ENCODE assay signal across 8 mouse cellular contexts in genomic region chr2:132144971-132145691, GRCm38 (mm10). TPM values are rescaled to one million over a fixed set of nuclear protein-coding genes. Genes with fewer than 3 reads are reported as not detected.
DNase-seq lines count a peak whose midpoint lies in the region; ATAC-seq and TF ChIP-seq lines count a peak whose summit lies in the region.

Gene Slc23a2 (minus strand): TSS chr2:132145108.

- no peak for TF ChIP-seq RAD21 in CH12.LX (IDR thresholded peaks at IDR 0.05; ENCODE audit: low read depth, low read length)

- H3K27me3 ChIP-seq in CH12.LX (replicated peaks) = peaks cover 5% of the 10 kb centered on the region
- peaks cover 24% of the 10 kb centered on the region for H3K27me3 ChIP-seq in embryonic facial prominence, embryonic 13.5 days
- no peaks in the 10 kb centered on the region for H3K27me3 ChIP-seq in heart, embryonic 12.5 days (replicated peaks)
- peaks cover 49% of the 10 kb centered on the region for H3K27me3 ChIP-seq in liver, embryonic 15.5 days
- no peaks in the 10 kb centered on the region for H3K27me3 ChIP-seq in neural tube, embryonic 13.5 days

- H3K27ac ChIP-seq in CH12.LX (ENCODE audit: insufficient read depth, low read depth) = no peak within 1 kb of the TSS
- no peak within 1 kb of the TSS for H3K27ac ChIP-seq in embryonic facial prominence, embryonic 13.5 days
- H3K27ac ChIP-seq in heart, embryonic 12.5 days (ENCODE audit: poor library complexity, severe bottlenecking) = peak within 1 kb of the TSS; percentile 36; the same call in 1 of the 2 replicates
- no peak within 1 kb of the TSS for H3K27ac ChIP-seq in liver, embryonic 15.5 days (replicated peaks)
- H3K27ac ChIP-seq in neural tube, embryonic 13.5 days (replicated peaks) = peak within 1 kb of the TSS; percentile 77

- H3K4me2 ChIP-seq in CH12.LX (ENCODE audit: insufficient read depth, low read depth, poor library complexity, severe bottlenecking) = peak within 1 kb of the TSS; percentile 71
- peak within 1 kb of the TSS; percentile 92 for H3K4me2 ChIP-seq in embryonic facial prominence, embryonic 13.5 days
- H3K4me2 ChIP-seq in heart, embryonic 12.5 days = peak within 1 kb of the TSS; percentile 97
- peak within 1 kb of the TSS; percentile 89 for H3K4me2 ChIP-seq in liver, embryonic 15.5 days
- peak within 1 kb of the TSS; percentile 86 for H3K4me2 ChIP-seq in neural tube, embryonic 13.5 days

- dilution Hi-C loops in CH12.LX (cut with MboI; ENCODE audit: extremely low pct_ligation_motif_present, extremely low pct_unique_long_range_greater_than_20kb, low sequenced_read_pairs) = no loop called here

- H3K4me3 ChIP-seq in CH12.LX (replicated peaks in 1 of 3; ENCODE audit: low read depth in 2 of 3, low read length in 2 of 3, poor library complexity in 1 of 3) = peak within 1 kb of the TSS; percentile 67 to 93 (median 92)
- peak within 1 kb of the TSS; percentile 94 for H3K4me3 ChIP-seq in embryonic facial prominence, embryonic 13.5 days
- H3K4me3 ChIP-seq in heart, embryonic 12.5 days = peak within 1 kb of the TSS; percentile 96
- peak within 1 kb of the TSS; percentile 67 for H3K4me3 ChIP-seq in liver, embryonic 15.5 days (replicated peaks)
- H3K4me3 ChIP-seq in neural tube, embryonic 13.5 days = peak within 1 kb of the TSS; percentile 87

- no peak for TF ChIP-seq EP300 in CH12.LX (IDR thresholded peaks at IDR 0.05; ENCODE audit: low read length)

- no peaks in the 10 kb centered on the region for H3K9me3 ChIP-seq in CH12.LX (replicated peaks; ENCODE audit: low read length)
- no peaks in the 10 kb centered on the region for H3K9me3 ChIP-seq in embryonic facial prominence, embryonic 13.5 days
- H3K9me3 ChIP-seq in heart, embryonic 12.5 days (replicated peaks) = no peaks in the 10 kb centered on the region
- no peaks in the 10 kb centered on the region for H3K9me3 ChIP-seq in liver, embryonic 15.5 days (replicated peaks)
- H3K9me3 ChIP-seq in neural tube, embryonic 13.5 days = no peaks in the 10 kb centered on the region

- DNase-seq in CH12.LX (ENCODE audit: extremely low read depth) = peak; percentile 17
- peak; percentile 75 for DNase-seq in adrenal gland, adult 2 months
- peak; percentile 75 for DNase-seq in kidney, postnatal 10 days
- peak; percentile 55 to 70 for DNase-seq in thymus, postnatal 36 days

- TF ChIP-seq CTCF in CH12.LX (conservative IDR thresholded peaks at IDR 0.05 in 1 of 2, IDR thresholded peaks at IDR 0.05 in 1 of 2; ENCODE audit: low read depth in 2 of 2, low read length in 2 of 2) = no peak

- WGBS in embryonic facial prominence, embryonic 13.5 days = 1% methylated on average over 43 of the region's 68 CpGs
- 7% methylated on average over 46 of the region's 68 CpGs for WGBS in heart, embryonic 12.5 days
- WGBS in liver, embryonic 15.5 days (ENCODE audit: insufficient replicate concordance) = under 1% methylated on average over 51 of the region's 68 CpGs
- under 1% methylated on average over 34 of the region's 68 CpGs for WGBS in neural tube, embryonic 13.5 days

- H3K9ac ChIP-seq in CH12.LX (ENCODE audit: insufficient read depth, low read depth) = peak within 1 kb of the TSS; percentile 73
- peak within 1 kb of the TSS; percentile 86 for H3K9ac ChIP-seq in embryonic facial prominence, embryonic 13.5 days
- H3K9ac ChIP-seq in heart, embryonic 12.5 days = peak within 1 kb of the TSS; percentile 92
- H3K9ac ChIP-seq in liver, embryonic 15.5 days = peak within 1 kb of the TSS; percentile 42
- H3K9ac ChIP-seq in neural tube, embryonic 13.5 days = peak within 1 kb of the TSS; percentile 88

- peak; percentile 76 for ATAC-seq in embryonic facial prominence, embryonic 13.5 days (ENCODE audit: insufficient number of reproducible peaks, insufficient read depth, low FRiP score, low TSS enrichment, low read depth)
- peak; percentile 80 for ATAC-seq in heart, embryonic 12.5 days (ENCODE audit: insufficient number of reproducible peaks, low FRiP score)
- ATAC-seq in liver, embryonic 15.5 days (ENCODE audit: insufficient read depth) = peak; percentile 74
- peak; percentile 90 for ATAC-seq in neural tube, embryonic 13.5 days (ENCODE audit: low read depth)

- peaks cover 4% of the 10 kb centered on the region; the same call in 1 of the 2 replicates for H3K79me2 ChIP-seq in CH12.LX (replicated peaks; ENCODE audit: control insufficient read depth, extremely low read depth, insufficient read depth, poor library complexity, severe bottlenecking)

- H3K4me1 ChIP-seq in CH12.LX (ENCODE audit: control insufficient read depth in 1 of 2, insufficient read depth in 2 of 2) = peaks cover 6 to 38% of the 10 kb centered on the region in 2 experiments
- peaks cover 13% of the 10 kb centered on the region for H3K4me1 ChIP-seq in embryonic facial prominence, embryonic 13.5 days
- H3K4me1 ChIP-seq in heart, embryonic 12.5 days (replicated peaks) = peaks cover 27% of the 10 kb centered on the region
- H3K4me1 ChIP-seq in liver, embryonic 15.5 days (replicated peaks) = peaks cover 12% of the 10 kb centered on the region; the same call in 1 of the 2 replicates
- peaks cover 31% of the 10 kb centered on the region for H3K4me1 ChIP-seq in neural tube, embryonic 13.5 days (replicated peaks)

- TF ChIP-seq POLR2A in CH12.LX (IDR thresholded peaks at IDR 0.05; ENCODE audit: low read depth, low read length) = peak; percentile 56; the same call in 1 of the 2 replicates

- in situ Hi-C loops in CH12.LX (cut with MboI; ENCODE audit: low pct_ligation_motif_present, low pct_unique_long_range_greater_than_20kb, low sequenced_read_pairs) = loop anchor here (25.0 kb wide), 1 partner anchor 342 kb away; no protein-coding TSS in a partner anchor

- H3K36me3 ChIP-seq in CH12.LX (replicated peaks in 1 of 2; ENCODE audit: control insufficient read depth in 1 of 2, insufficient read depth in 1 of 2, low read length in 1 of 2) = peaks cover 0 to 13% of the 10 kb centered on the region in 2 experiments
- H3K36me3 ChIP-seq in embryonic facial prominence, embryonic 13.5 days = 0 out of 2 replicates have a peak, but pooled peaks cover 7% of the 10 kb centered on the region
- H3K36me3 ChIP-seq in heart, embryonic 12.5 days = 0 out of 2 replicates have a peak, but pooled peaks cover 4% of the 10 kb centered on the region
- H3K36me3 ChIP-seq in liver, embryonic 15.5 days (replicated peaks) = no peaks in the 10 kb centered on the region
- H3K36me3 ChIP-seq in neural tube, embryonic 13.5 days = no peaks in the 10 kb centered on the region

TF ChIP-seq in CH12.LX, 34 proteins besides CTCF, POLR2A, EP300 and RAD21:
- no peak for TF ChIP-seq BHLHE40 (IDR thresholded peaks at IDR 0.05; ENCODE audit: low read depth, low read length)
- no peak; the same call in 1 of the 2 replicates for TF ChIP-seq TCF12 (IDR thresholded peaks at IDR 0.05; ENCODE audit: low read depth, low read length)
- 0 out of 2 replicates have a peak, but pooled peaks have one; percentile 54 for TF ChIP-seq MXI1 (IDR thresholded peaks at IDR 0.05; ENCODE audit: low read depth, low read length)
- TF ChIP-seq NRF1 (IDR thresholded peaks at IDR 0.05; ENCODE audit: low read depth, low read length) = peak; percentile 54; the same call in 1 of the 2 replicates
- no peak for TF ChIP-seq RCOR1 (conservative IDR thresholded peaks at IDR 0.05; ENCODE audit: low read depth, low read length)
- TF ChIP-seq MAX (IDR thresholded peaks at IDR 0.05; ENCODE audit: low read length) = no peak
- TF ChIP-seq JUND (conservative IDR thresholded peaks at IDR 0.05; ENCODE audit: low read depth, low read length) = no peak
- TF ChIP-seq SIN3A (IDR thresholded peaks at IDR 0.05; ENCODE audit: low read length) = no peak
- TF ChIP-seq E2F4 (IDR thresholded peaks at IDR 0.05; ENCODE audit: insufficient replicate concordance, low read depth, low read length) = no peak
- TF ChIP-seq ETS1 (conservative IDR thresholded peaks at IDR 0.05; ENCODE audit: low read depth, low read length) = no peak
- TF ChIP-seq MAFK (IDR thresholded peaks at IDR 0.05; ENCODE audit: insufficient replicate concordance, low read length) = no peak
- no peak for TF ChIP-seq ZC3H11A (IDR thresholded peaks at IDR 0.05; ENCODE audit: low read depth, low read length)
- no peak for TF ChIP-seq HCFC1 (IDR thresholded peaks at IDR 0.05; ENCODE audit: low read depth, low read length)
- no peak for TF ChIP-seq ZKSCAN1 (IDR thresholded peaks at IDR 0.05; ENCODE audit: borderline replicate concordance, low read depth, low read length)

RNA-seq across cellular contexts. Expression of gene Slc23a2, which starts in this region (rescaled TPM):
- 11.8 and 13.4 TPM in 2 replicates for total RNA-seq in CH12.LX (2012; rRNA removed)
- total RNA-seq in CH12.LX (2014; rRNA removed) = 10.6 and 11.0 TPM in 2 replicates
- 20.3 and 21.7 TPM in 2 replicates for polyA plus RNA-seq in CH12.LX (2012; ENCODE audit: insufficient read length, low read depth)
- total RNA-seq in adrenal gland, adult 2 months (2021) = 100 to 1,000 TPM in 1 of 2 experiments, 10 to 100 TPM in 1; 80.6 to 206 TPM
- 45.5 and 59.7 TPM in 2 replicates for polyA plus RNA-seq in adrenal gland, adult 2 months (2012; rRNA removed)
- polyA plus RNA-seq in embryonic facial prominence, embryonic 13.5 days (2015; fragmentation: Nextera tagmentation; extraction: Ambion mirVana) = 14.8 and 17.1 TPM in 2 replicates
- 10.1 and 12.1 TPM in 2 replicates for polyA plus RNA-seq in heart, embryonic 12.5 days (2016; fragmentation: Nextera tagmentation; extraction: Ambion mirVana)
- 3.0 and 3.7 TPM in 2 replicates for polyA plus RNA-seq in liver, embryonic 15.5 days (2015; fragmentation: Nextera tagmentation; extraction: Ambion mirVana)
- 23.8 and 28.6 TPM in 2 replicates for polyA plus RNA-seq in neural tube, embryonic 13.5 days (2015; fragmentation: Nextera tagmentation; extraction: Ambion mirVana)

Comparison
In these comparisons a context has a peak if more than half of its experiments do, and no peak if none do; other contexts are left out.
1. RNA of gene Slc23a2 (total RNA-seq): 80.6 to 206 TPM in adrenal gland, adult 2 months; 10.6 to 13.4 TPM in CH12.LX; every median in the first group is over 4 times any median in the second.
2. DNase-seq: peak in every context shown above with its lines; median percentile 75 in adrenal gland, adult 2 months; 75 in kidney, postnatal 10 days; 62 in thymus, postnatal 36 days; 17 in CH12.LX.
3. H3K27ac ChIP-seq: peak in heart, embryonic 12.5 days (single experiment) and neural tube, embryonic 13.5 days (single experiment); none in CH12.LX (single experiment), embryonic facial prominence, embryonic 13.5 days (single experiment) and liver, embryonic 15.5 days (single experiment).
4. H3K9ac ChIP-seq: peak in every context shown above with its lines; median percentile 92 in heart, embryonic 12.5 days; 88 in neural tube, embryonic 13.5 days; 86 in embryonic facial prominence, embryonic 13.5 days; 73 in CH12.LX; 42 in liver, embryonic 15.5 days.
5. Peak in every context shown above with its lines, with median percentiles within 50 percentile points of each other: H3K4me2 ChIP-seq, H3K4me3 ChIP-seq and ATAC-seq.